Mouse (Mus musculus) bone marrow macrophage, adult 2 months (primary cell): Measurements from ENCODE around the gene Tnik.

ENCODE experiments used
- CTCF ChIP-seq: IDR thresholded peaks from 2 replicates; pipeline ENCODE4 v1.5.1; 2012; ENCODE audit warnings: low read depth, mild to moderate bottlenecking, low read length, moderate library complexity
- POLR2A ChIP-seq: IDR thresholded peaks from 2 replicates; pipeline ENCODE4 v1.6.1; 2012; ENCODE audit warnings: mild to moderate bottlenecking, low read depth, low read length, borderline replicate concordance

DNA sequence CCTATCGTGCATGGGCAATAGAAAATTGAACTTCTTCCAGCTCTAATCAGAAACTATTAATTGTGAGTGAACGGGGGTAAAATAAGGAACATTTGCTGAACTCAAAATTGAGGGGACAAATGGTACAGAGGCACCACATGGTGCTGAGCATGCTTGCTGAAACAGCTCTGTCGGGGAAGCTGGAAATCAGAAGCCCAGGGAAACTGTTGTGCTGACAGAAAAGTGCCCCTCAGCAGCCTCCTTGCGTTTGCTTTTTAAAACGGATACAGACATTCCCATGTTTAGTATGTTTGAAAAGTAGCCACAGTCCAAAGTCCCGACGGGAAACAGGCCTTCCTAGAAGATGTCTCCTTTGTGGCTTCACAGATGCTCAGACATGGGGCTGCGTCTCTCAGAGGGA lies 77.1 kb downstream of the Tnik start:
- TF ChIP-seq POLR2A = no peak
- TF ChIP-seq CTCF = no peak
